ENCODE assay signal across 16 mouse cellular contexts in genomic region chr1:191422164-191422563, GRCm38 (mm10). TPM values are rescaled to one million over a fixed set of nuclear protein-coding genes. Genes with fewer than 3 reads are reported as not detected.
DNase-seq lines count a peak whose midpoint lies in the region.
"Had no signal": no experiment of that assay in that cellular context is flagged by ENCODE, and none has a peak within 500 bp of the region (broad histone marks: within the 10 kb centered on the region; RNA-seq: fewer than 3 reads in every experiment).

No protein-coding gene starts in this region.

- 16% methylated on average over 4 of the region's 4 CpGs for WGBS in macrophage (ENCODE audit: missing documents)

- no peaks in the 10 kb centered on the region for H3K79me2 ChIP-seq in macrophage (ENCODE audit: inconsistent target)

- H3K27ac ChIP-seq in brown adipose tissue, adult 24 weeks (replicated peaks; ENCODE audit: low read depth, low read length) = peak overlapping the region; percentile 95
- peak overlapping the region; percentile 63 for H3K27ac ChIP-seq in macrophage
- H3K27ac ChIP-seq: embryonic facial prominence, embryonic 13.5 days; kidney, postnatal 0 days; midbrain, embryonic 13.5 days; stomach, embryonic 15.5 days had no signal

- H3K4me1 ChIP-seq in brown adipose tissue, adult 24 weeks (ENCODE audit: control insufficient read depth, insufficient read depth, insufficient read length, low read length) = peaks cover 22% of the 10 kb centered on the region
- H3K4me1 ChIP-seq: midbrain, embryonic 13.5 days had no signal

- no peaks in the 10 kb centered on the region for H3K36me3 ChIP-seq in macrophage (ENCODE audit: inconsistent target)
- H3K36me3 ChIP-seq: embryonic facial prominence, embryonic 13.5 days; midbrain, embryonic 13.5 days; stomach, embryonic 15.5 days had no signal

- no peak overlapping the region for H3K4me3 ChIP-seq in brown adipose tissue, adult 24 weeks (ENCODE audit: insufficient read depth, low read depth, low read length)
- no peak overlapping the region for H3K4me3 ChIP-seq in macrophage (ENCODE audit: inconsistent target)
- H3K4me3 ChIP-seq: embryonic facial prominence, embryonic 13.5 days; midbrain, embryonic 13.5 days; stomach, embryonic 15.5 days had no signal

- peak; percentile 4 for DNase-seq in kidney, adult 9 months
- DNase-seq in kidney, postnatal 36 days = no peak
- DNase-seq in CD4-positive, CD25-positive, alpha-beta regulatory T cell, adult 2 months (ENCODE audit: low read depth, low spot score) = peak; percentile 64
- DNase-seq in testis, postnatal 10 days (ENCODE audit: low spot score) = no peak
- DNase-seq in cerebellum, adult 9-11 months = no peak
- no peak for DNase-seq in ovary, adult 18-20 months (ENCODE audit: low spot score)
- DNase-seq: B cell, adult 2 months; gastrocnemius, postnatal 10 days; lung, adult 18-20 months; lung, postnatal 4 days had no signal

RNA-seq across cellular contexts. Expression of gene Ppp2r5a, which starts 19.1 kb away (rescaled TPM):
- 895 and 923 TPM in 2 replicates for polyA plus RNA-seq in brown adipose tissue, adult 24 weeks (2012; ENCODE audit: insufficient read depth, insufficient read length, missing spikeins)
- total RNA-seq in macrophage (2018; cell fraction: chromatin; rRNA removed) = 100 to 1,000 TPM in 25 of 26 experiments, 10 to 100 TPM in 1; 99.9 to 459 (median 169) TPM
- 100 to 1,000 TPM in 1 of 26 experiments, 10 to 100 TPM in 25; 72.7 to 106 (median 79.1) TPM for total RNA-seq in macrophage (2018; cell fraction: cytosol; rRNA removed)
- 100 to 1,000 TPM in 25 of 26 experiments, 10 to 100 TPM in 1; 97.9 to 479 (median 143) TPM for total RNA-seq in macrophage (2018; cell fraction: nucleus; rRNA removed)
- 61.7 to 74.4 TPM (median 71.0 TPM) in 3 replicates for polyA plus RNA-seq in macrophage (2018)

Comparison
In these comparisons a context has a peak if more than half of its experiments do, and no peak if none do; other contexts are left out.
1. DNase-seq: peak in kidney, adult 9 months (single experiment) and CD4-positive, CD25-positive, alpha-beta regulatory T cell, adult 2 months (single experiment); none in kidney, postnatal 36 days (0 of 2), testis, postnatal 10 days (single experiment), cerebellum, adult 9-11 months (single experiment) and ovary, adult 18-20 months (single experiment).
2. RNA of gene Ppp2r5a, which starts 19.1 kb away (polyA plus RNA-seq): 895 to 923 TPM in brown adipose tissue, adult 24 weeks; 61.7 to 74.4 TPM in macrophage; every median in the first group is over 10 times any median in the second.